Mouse (Mus musculus): ENCODE data around the gene Lhb. TPM values are rescaled to one million over a fixed set of nuclear protein-coding genes. Genes with fewer than 3 reads are reported as not detected.

The Lhb gene
- polyA plus RNA-seq, 1 experiment from 2014 or later, result 2.0 TPM

DNA sequence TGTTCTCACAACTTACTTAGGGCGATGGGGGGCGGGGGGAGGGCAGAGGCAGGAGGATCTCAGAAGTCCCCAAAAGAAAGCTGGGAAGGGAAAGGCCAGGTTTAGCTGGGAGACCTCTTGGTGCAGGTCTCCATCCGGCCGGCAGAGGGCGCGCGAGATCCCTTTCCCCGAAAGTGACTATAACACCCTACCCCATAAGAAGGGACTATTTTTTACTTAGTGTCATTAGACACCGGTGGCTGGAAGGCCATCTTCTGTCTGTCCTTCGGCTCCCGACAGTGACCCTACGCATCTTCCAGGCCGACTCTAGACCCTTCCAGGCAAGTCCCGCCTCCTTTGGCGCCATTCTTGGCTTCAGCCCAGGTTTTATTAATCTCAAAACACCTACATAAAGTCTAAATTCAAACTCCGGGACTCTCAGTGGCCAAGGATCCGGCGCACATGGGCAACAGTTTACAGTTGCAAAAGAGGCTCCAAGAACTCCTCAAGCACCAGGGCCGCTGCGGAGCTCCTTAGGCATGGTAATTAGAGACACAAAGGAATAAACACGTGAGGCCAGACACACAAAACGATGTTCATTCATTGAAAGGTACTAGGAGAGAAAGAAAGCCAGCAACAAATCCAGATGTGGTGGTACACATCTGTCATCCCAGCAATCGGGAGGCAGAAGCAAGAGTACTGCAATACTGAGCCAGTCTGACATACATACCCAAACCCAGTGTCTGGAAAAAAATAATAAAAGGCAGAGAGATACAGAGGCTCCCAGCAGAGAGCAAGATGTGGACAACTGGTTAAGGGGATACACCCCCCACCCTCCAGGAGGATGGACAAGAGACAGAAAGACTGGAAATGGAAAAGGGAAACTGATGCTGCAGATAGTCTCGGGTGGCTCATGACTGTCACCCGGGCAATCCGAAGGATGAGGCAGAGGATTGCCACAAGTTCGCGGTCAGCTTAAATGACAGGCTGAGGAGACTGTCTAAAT is 15.2 kb upstream of the Lhb start, which contains the start of gene Kcna7:
Gene Kcna7, plus strand, starts transcription at position 563 of the 985 bp plus-strand sequence.
- ATAC-seq (ENCODE audit: low FRiP score, low read depth), result no peak

DNA sequence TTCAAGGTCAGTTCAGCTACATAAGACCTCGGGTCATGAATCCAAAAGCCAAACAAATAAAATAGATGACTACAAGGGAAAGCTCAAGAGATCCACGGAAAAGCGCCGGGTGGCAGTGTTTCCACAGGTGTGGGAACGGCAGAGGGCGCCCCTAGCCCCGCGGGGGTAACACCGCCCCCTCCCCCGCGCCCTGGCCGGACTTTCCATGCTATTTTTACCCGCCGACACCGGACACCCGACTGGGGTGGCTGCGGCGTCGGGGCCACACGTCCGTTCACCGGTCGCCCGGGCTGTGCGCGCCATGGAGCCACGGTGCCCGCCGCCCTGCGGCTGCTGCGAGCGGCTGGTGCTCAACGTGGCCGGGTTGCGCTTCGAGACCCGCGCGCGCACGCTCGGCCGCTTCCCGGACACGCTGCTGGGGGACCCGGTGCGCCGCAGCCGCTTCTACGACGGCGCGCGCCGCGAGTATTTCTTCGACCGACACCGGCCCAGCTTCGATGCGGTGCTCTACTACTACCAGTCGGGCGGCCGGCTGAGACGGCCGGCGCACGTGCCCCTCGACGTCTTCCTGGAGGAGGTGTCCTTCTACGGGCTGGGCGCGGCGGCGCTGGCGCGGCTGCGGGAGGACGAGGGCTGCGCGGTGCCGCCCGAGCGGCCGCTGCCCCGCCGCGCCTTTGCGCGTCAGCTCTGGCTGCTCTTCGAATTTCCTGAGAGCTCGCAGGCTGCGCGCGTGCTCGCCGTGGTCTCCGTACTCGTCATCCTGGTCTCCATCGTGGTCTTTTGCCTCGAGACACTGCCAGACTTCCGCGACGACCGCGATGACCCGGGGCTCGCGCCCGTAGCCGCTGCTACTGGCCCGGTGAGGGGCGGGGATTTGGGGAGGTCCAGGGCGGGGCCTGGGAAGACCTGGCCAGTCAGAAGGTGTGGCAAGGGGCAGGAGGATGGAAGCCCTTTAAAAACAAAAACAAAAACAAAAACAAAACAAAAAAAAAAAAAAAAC is 14.2 kb upstream of the Lhb start:
- 2% methylated on average over 105 of the region's 114 CpGs for WGBS
- ATAC-seq (ENCODE audit: low FRiP score, low read depth), result no peak
- Histone ChIP-seq H3K27ac (replicated peaks) (no peak overlapping the region), H3K27me3 (peaks cover 68% of the 10 kb centered on the region), H3K4me2 (peak overlapping the region; percentile 51), H3K36me3 (no peaks in the 10 kb centered on the region), H3K4me3 (peak overlapping the region; percentile 29), H3K9ac (no peak overlapping the region), H3K4me1 (replicated peaks) (peaks cover 8% of the 10 kb centered on the region; the same call in 1 of the 2 replicates), H3K9me3 (no peaks in the 10 kb centered on the region)

More for the DNA sequence above, 15.2 kb upstream of the Lhb start, which contains the start of gene Kcna7:
- H3K4me1 ChIP-seq (replicated peaks), result peaks cover 8% of the 10 kb centered on the region; the same call in 1 of the 2 replicates
- H3K4me3 ChIP-seq, result peak within 1 kb of the TSS; percentile 29
- no peak within 1 kb of the TSS for H3K9ac ChIP-seq
- H3K27ac ChIP-seq (replicated peaks), result no peak within 1 kb of the TSS
- WGBS, result 11% methylated on average over 28 of the region's 28 CpGs
- H3K27me3 ChIP-seq, result peaks cover 59% of the 10 kb centered on the region
- H3K4me2 ChIP-seq, result peak within 1 kb of the TSS; percentile 51
- no peaks in the 10 kb centered on the region for H3K9me3 ChIP-seq
- no peaks in the 10 kb centered on the region for H3K36me3 ChIP-seq

DNA sequence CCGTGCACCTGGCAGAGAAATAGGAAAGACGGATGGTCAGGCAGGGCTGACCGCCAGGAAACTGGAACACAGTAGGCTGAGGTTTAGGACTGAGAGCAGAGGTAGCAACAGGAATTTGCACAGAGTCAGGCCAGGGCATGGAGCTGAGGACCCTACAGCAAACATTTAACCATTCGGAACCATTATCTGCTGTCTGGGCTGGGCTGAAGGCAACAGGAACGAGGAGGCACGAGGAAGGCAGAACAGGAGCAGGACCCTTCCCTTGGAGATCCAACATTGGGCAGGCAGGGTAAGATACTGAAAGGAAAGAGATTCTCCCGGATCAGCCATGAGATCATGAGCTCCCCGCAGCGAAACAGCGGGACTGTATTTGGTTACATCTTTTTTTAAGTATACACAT is 12.8 kb upstream of the Lhb start:
- 84% methylated on average over 10 of the region's 10 CpGs for WGBS
- H3K27ac ChIP-seq (replicated peaks), result no peak overlapping the region
- peaks cover 77% of the 10 kb centered on the region for H3K27me3 ChIP-seq
- peaks cover 8% of the 10 kb centered on the region; the same call in 1 of the 2 replicates for H3K4me1 ChIP-seq (replicated peaks)
- H3K4me2 ChIP-seq, result no peak overlapping the region
- H3K36me3 ChIP-seq, result no peaks in the 10 kb centered on the region
- no peak overlapping the region for H3K9ac ChIP-seq
- no peak overlapping the region for H3K4me3 ChIP-seq
- no peaks in the 10 kb centered on the region for H3K9me3 ChIP-seq
- no peak for ATAC-seq (ENCODE audit: low FRiP score, low read depth)

DNA sequence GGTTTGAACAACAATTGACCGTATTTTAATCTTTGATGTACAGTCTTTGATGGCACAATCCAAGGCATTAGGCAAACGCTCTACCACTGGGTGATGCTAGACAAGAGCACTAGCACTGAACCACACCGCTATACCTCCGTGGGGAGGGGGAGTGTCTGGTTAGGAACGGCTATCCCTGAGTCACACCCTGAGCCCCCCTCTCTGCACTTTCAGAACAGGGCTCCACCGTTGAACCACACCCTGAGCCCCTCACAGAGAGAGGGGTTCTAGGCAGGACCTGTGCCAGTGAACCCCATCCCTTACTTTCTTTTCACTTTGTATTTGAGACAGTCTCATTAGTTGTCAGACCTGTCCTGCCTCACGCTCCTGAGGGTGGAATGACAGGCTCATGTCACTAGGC is 12.3 kb upstream of the Lhb start:
- Histone ChIP-seq H3K9me3 (no peaks in the 10 kb centered on the region), H3K4me1 (replicated peaks) (peaks cover 12% of the 10 kb centered on the region), H3K4me2 (no peak overlapping the region), H3K4me3 (no peak overlapping the region), H3K9ac (no peak overlapping the region), H3K27me3 (peaks cover 83% of the 10 kb centered on the region), H3K27ac (replicated peaks) (no peak overlapping the region), H3K36me3 (no peaks in the 10 kb centered on the region)
- ATAC-seq (ENCODE audit: low FRiP score, low read depth), result no peak
- WGBS, result 75% methylated on average over 7 of the region's 7 CpGs

DNA sequence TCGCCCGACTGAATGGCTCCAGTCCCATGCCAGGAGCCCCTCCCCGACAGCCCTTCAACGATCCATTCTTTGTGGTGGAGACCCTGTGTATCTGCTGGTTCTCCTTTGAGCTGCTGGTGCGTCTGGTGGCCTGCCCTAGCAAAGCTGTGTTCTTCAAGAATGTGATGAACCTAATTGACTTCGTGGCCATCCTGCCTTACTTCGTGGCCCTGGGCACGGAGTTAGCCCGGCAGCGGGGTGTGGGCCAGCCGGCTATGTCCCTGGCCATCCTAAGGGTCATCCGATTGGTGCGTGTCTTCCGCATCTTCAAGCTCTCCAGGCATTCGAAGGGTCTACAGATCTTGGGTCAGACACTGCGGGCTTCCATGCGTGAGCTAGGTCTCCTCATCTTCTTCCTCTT is 11.7 kb upstream of the Lhb start:
- no peak overlapping the region for H3K9ac ChIP-seq
- no peak overlapping the region for H3K4me2 ChIP-seq
- peaks cover 18% of the 10 kb centered on the region for H3K4me1 ChIP-seq (replicated peaks)
- H3K36me3 ChIP-seq, result no peaks in the 10 kb centered on the region
- ATAC-seq (ENCODE audit: low FRiP score, low read depth), result no peak
- no peak overlapping the region for H3K27ac ChIP-seq (replicated peaks)
- H3K9me3 ChIP-seq, result no peaks in the 10 kb centered on the region
- H3K4me3 ChIP-seq, result no peak overlapping the region
- WGBS, result 88% methylated on average over 17 of the region's 17 CpGs
- peaks cover 89% of the 10 kb centered on the region for H3K27me3 ChIP-seq

DNA sequence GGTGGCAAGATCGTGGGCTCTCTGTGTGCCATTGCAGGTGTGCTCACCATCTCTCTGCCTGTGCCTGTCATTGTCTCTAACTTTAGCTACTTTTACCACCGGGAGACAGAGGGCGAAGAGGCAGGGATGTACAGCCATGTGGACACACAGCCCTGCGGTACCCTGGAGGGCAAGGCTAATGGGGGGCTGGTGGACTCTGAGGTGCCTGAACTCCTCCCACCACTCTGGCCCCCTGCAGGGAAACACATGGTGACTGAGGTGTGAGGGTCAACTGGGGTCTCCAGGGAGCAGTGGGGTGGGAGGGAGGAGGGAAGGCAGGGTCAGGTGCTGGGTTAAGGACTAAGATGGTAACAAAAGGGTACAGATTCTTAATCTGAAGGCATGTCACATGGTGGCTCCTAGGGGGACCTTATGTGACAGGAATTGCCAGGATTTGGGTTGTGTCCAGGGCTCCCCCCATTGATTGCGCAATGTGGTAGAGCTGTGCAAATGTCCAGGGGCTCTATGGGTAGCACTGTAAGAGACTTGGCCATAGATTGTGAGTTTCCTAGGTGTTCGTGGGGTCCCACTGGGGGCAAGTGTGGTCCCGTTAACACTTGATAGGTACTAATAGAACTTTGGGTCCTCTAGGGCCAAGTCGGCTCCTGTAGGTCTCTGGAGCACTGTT is 11.0 kb upstream of the Lhb start:
- ATAC-seq (ENCODE audit: low FRiP score, low read depth), result no peak
- H3K27me3 ChIP-seq, result peaks cover 95% of the 10 kb centered on the region
- no peak overlapping the region for H3K27ac ChIP-seq (replicated peaks)
- no peak overlapping the region for H3K4me3 ChIP-seq
- 89% methylated on average over 8 of the region's 8 CpGs for WGBS
- no peaks in the 10 kb centered on the region for H3K36me3 ChIP-seq
- H3K4me1 ChIP-seq (replicated peaks), result peaks cover 23% of the 10 kb centered on the region
- H3K9me3 ChIP-seq, result no peaks in the 10 kb centered on the region
- H3K4me2 ChIP-seq, result no peak overlapping the region
- no peak overlapping the region for H3K9ac ChIP-seq

DNA sequence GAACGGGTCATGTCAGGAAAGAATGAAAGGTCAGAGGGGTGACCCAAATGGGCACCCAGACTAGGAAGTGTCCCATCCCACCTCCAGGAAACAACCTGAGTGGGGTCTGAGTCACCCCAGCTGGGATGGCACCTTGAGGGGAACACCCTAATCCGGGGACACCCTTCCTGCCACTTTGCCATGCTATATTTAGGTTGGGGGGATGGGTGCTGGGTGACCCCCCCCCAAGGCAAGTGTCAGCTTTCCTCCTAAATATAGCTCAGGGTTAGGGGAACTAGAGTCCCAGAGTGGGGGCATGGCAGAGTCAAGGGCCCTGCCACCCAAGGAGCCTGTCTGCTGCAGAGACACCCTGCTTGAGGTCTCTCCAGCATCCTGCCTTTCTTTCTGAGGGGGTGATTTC is 8.2 kb upstream of the Lhb start:
- no peak overlapping the region for H3K27ac ChIP-seq (replicated peaks)
- H3K4me2 ChIP-seq, result no peak overlapping the region
- peaks cover 96% of the 10 kb centered on the region for H3K27me3 ChIP-seq
- no peaks in the 10 kb centered on the region for H3K36me3 ChIP-seq
- ATAC-seq (ENCODE audit: low FRiP score, low read depth), result no peak
- no peak overlapping the region for H3K9ac ChIP-seq
- H3K9me3 ChIP-seq, result no peaks in the 10 kb centered on the region
- H3K4me1 ChIP-seq (replicated peaks), result peaks cover 18% of the 10 kb centered on the region
- H3K4me3 ChIP-seq, result no peak overlapping the region
- WGBS, result 90% methylated on average over 2 of the region's 2 CpGs

DNA sequence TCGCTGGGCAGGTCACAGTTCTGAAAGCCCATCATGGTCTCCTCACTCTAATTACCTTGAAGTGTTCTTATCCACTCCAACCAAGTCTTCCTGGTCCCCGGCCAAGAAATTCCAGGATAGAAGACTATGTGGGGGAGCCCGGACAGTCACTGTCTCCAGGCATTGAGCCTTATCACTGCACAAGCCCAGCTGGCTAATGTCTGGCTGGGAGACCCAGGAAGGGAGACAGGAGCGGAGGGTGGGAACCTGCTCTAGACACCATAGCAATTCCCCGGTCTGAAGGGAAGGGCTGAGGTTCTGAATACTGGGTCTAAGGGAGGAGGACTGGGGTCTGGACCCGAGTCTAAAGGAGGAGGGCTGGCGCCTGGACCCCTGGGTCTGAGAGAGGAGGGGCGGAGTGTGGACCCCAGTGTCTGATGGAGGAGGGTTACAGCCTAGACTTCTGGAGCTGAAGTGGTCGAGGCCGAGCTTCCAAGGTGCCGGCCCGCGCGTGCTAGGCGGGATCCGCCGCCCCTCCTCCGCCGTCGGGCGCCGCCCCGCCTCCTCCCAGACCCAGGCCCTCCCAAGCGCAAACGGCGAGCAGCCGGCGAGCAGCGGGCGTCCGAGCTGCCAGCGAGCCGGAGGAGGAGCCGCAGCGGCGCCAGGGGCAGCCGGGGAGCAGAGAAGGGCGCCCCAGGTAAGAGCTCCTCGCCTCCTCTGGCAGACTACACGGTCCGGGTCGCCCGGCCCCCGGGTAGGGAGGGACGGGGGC is 7.3 kb upstream of the Lhb start, which contains the start of gene Ntf5:
Gene Ntf5, plus strand, starts transcription at position 583 of the 751 bp plus-strand sequence.
- Histone ChIP-seq H3K9me3 (no peaks in the 10 kb centered on the region), H3K4me2 (peak within 1 kb of the TSS; percentile 85), H3K36me3 (no peaks in the 10 kb centered on the region), H3K27me3 (peaks cover 96% of the 10 kb centered on the region), H3K9ac (peak within 1 kb of the TSS; percentile 43), H3K4me3 (peak within 1 kb of the TSS; percentile 49), H3K27ac (replicated peaks) (no peak within 1 kb of the TSS), H3K4me1 (replicated peaks) (peaks cover 18% of the 10 kb centered on the region)
- WGBS, result 4% methylated on average over 34 of the region's 45 CpGs
- peak; percentile 30 for ATAC-seq (ENCODE audit: low FRiP score, low read depth)

DNA sequence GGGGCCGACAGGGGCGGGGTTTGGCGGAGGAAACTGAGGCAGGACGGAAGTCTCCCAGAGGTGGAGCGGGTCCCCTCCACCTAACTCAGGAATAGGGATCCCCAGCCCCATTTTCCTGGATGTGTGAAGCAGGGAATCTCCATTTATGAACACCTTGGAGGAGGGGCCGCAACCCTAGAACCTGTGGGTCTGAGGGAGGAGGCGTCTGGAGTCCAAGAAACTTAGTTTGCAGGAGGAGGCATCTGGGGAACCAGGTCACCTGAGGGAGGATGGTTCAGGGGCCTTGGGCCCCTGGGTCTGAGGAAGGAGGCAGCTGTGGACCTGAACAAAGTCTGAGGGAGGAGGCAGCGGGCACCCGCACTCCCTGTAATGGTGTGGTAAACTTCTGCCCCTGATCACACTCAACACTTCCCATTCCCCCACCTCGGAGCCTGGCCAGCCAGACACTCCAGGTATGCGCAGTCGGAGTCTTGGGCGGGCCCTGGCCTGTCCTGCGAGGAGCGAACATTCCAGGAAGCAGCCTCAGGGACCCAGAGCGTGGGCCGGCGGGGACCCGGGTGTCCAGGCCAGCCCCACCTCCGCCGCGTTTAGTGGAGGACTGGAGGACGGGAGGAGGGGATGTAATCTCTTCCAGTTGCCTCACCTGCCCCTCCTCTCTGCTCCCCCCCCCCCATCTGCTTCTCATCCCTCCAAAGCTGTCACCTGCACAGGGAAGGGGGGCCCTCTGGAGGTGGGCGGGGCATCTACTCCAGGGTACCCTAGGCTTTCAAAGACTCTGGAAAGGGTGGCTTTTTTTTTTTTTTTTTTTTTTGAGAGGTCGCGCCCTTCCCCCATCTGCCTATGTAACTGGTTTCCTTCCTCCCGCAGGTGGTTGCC is 6.5 kb upstream of the Lhb start:
- H3K4me3 ChIP-seq, result peak overlapping the region; percentile 49
- H3K4me1 ChIP-seq (replicated peaks), result peaks cover 18% of the 10 kb centered on the region
- H3K36me3 ChIP-seq, result no peaks in the 10 kb centered on the region
- H3K9ac ChIP-seq, result peak overlapping the region; percentile 43
- peak overlapping the region; percentile 85 for H3K4me2 ChIP-seq
- no peaks in the 10 kb centered on the region for H3K9me3 ChIP-seq
- WGBS, result 2% methylated on average over 26 of the region's 27 CpGs
- ATAC-seq (ENCODE audit: low FRiP score, low read depth), result peak; percentile 29; the same call in 1 of the 2 replicates
- H3K27ac ChIP-seq (replicated peaks), result no peak overlapping the region
- peaks cover 96% of the 10 kb centered on the region for H3K27me3 ChIP-seq

DNA sequence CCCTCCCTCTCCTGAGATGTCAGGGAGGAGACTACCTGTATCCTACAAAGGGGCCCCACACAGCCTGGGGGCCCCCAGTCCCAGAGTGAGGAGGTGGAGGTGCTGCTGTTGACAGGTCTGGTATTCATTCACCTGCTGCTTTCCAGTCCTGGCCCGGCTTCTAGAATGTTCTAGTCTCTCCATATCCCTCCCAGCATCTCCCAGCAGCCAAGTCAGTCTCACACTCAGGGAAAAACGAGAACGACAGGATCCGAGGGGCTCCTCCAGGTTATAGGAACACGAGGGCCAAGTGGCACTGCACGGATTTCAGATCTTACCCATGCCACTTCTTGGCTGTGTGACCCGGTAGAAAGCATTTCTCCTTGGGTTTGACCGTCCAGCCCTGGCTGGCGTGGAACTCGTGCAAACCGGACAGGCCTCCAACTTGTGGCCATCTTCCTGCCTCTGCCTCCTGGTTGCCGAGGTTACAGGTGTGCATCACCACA is 5.8 kb upstream of the Lhb start:
- no peaks in the 10 kb centered on the region for H3K9me3 ChIP-seq
- H3K27me3 ChIP-seq, result peaks cover 96% of the 10 kb centered on the region
- H3K36me3 ChIP-seq, result no peaks in the 10 kb centered on the region
- no peak overlapping the region for H3K9ac ChIP-seq
- no peak overlapping the region for H3K27ac ChIP-seq (replicated peaks)
- no peak overlapping the region for H3K4me3 ChIP-seq
- ATAC-seq (ENCODE audit: low FRiP score, low read depth), result no peak
- no peak overlapping the region for H3K4me2 ChIP-seq
- 43% methylated on average over 12 of the region's 12 CpGs for WGBS
- H3K4me1 ChIP-seq (replicated peaks), result peaks cover 18% of the 10 kb centered on the region

Measured in hindbrain, embryonic 15.5 days (tissue).